Mouse (Mus musculus) cortical plate, adult 2 months (tissue): ENCODE measurements around the gene Usp54.

Experiments used
- CTCF ChIP-seq: fragments of 200-500 bp; IDR thresholded peaks from 2 replicates; pipeline ENCODE4 v1.5.1; 2011; ENCODE audit warnings: mild to moderate bottlenecking, control low read depth, low read length; ENCODE audit not compliant: insufficient read depth; ENCODE audit errors: extremely low read depth
- POLR2A ChIP-seq: fragments of 200-500 bp; IDR thresholded peaks from 2 replicates; pipeline ENCODE4 v1.6.1; 2011; ENCODE audit warnings: mild to moderate bottlenecking, low read length, control low read depth; ENCODE audit not compliant: insufficient read depth; ENCODE audit errors: extremely low read depth

DNA sequence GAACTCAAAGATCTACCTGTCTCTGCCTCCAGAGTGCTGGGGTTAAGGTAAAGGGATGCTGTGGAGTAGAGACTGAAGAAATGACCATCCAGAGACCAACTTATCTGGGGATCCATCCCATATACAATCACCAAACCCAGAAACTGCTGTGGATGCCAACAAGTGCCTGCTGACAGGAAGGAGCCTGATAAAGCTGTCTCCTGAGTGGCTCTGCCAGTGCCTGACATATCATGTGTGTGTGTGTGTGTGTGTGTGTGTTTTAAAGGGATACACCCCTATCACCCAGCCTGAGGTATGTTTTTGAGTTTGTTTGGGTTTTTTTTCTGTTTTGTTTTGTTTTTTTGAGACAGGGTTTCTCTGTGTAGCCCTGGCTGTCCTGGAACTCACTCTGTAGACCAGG, 5.5 kb upstream of the Usp54 start:
- TF ChIP-seq CTCF: no peak
- no peak for TF ChIP-seq POLR2A
